ENCODE assay signal across 25 mouse cellular contexts in the genomic region with DNA sequence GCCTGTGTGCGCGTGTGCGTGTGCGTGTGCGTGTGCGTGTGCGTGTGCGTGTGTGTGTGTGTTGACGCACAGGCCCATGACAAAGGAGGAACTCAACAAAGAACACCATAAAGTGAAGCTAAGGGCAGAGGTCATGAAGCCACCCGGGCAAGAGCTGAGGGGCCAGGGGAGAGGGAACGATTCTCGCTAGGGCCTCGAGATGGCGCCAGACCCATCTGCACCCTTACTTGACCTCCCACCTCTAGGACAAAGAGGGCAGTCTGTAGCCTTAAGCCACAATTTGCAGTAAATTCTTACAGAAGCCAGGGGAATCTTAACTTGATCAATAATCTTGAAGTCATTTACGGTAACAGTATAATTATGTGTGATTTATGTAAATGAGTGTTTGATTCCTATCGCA. TPM values are rescaled to one million over a fixed set of nuclear protein-coding genes. Genes with fewer than 3 reads are reported as not detected.
DNase-seq lines count a peak whose midpoint lies in the region; ATAC-seq and TF ChIP-seq lines count a peak whose summit lies in the region.
"Had no signal": no experiment of that assay in that cellular context is flagged by ENCODE, and none has a peak within 500 bp of the region (broad histone marks: within the 10 kb centered on the region; RNA-seq: fewer than 3 reads in every experiment).

No protein-coding gene starts in this region.

- TF ChIP-seq CTCF in intestine, postnatal 0 days (IDR thresholded peaks at IDR 0.05; ENCODE audit: low read depth), result peak; percentile 38
- TF ChIP-seq CTCF in lung, embryonic 14.5 days (IDR thresholded peaks at IDR 0.05; ENCODE audit: low read depth), result peak; percentile 30; the same call in 1 of the 2 replicates

- no peaks in the 10 kb centered on the region for H3K9me3 ChIP-seq in intestine, postnatal 0 days (ENCODE audit: control insufficient read depth)
- no peaks in the 10 kb centered on the region for H3K9me3 ChIP-seq in intestine, embryonic 16.5 days (ENCODE audit: control insufficient read depth, low read length)
- H3K9me3 ChIP-seq in lung, embryonic 14.5 days (ENCODE audit: low read depth, low read length), result no peaks in the 10 kb centered on the region
- H3K9me3 ChIP-seq in midbrain, embryonic 15.5 days, result no peaks in the 10 kb centered on the region
- H3K9me3 ChIP-seq: embryonic facial prominence, embryonic 10.5 days; heart, embryonic 15.5 days; intestine, embryonic 15.5 days; kidney, embryonic 15.5 days; limb, embryonic 13.5 days; lung, embryonic 15.5 days had no signal

- H3K36me3 ChIP-seq in intestine, postnatal 0 days (ENCODE audit: control insufficient read depth, insufficient read depth), result no peaks in the 10 kb centered on the region
- no peaks in the 10 kb centered on the region for H3K36me3 ChIP-seq in intestine, embryonic 16.5 days (ENCODE audit: control insufficient read depth, insufficient read depth, low read length)
- no peaks in the 10 kb centered on the region for H3K36me3 ChIP-seq in lung, embryonic 14.5 days (ENCODE audit: insufficient read depth)
- H3K36me3 ChIP-seq in midbrain, embryonic 15.5 days (replicated peaks), result no peaks in the 10 kb centered on the region
- H3K36me3 ChIP-seq: embryonic facial prominence, embryonic 10.5 days; heart, embryonic 15.5 days; intestine, embryonic 15.5 days; kidney, embryonic 15.5 days; limb, embryonic 13.5 days; lung, embryonic 15.5 days had no signal

- no peaks in the 10 kb centered on the region for H3K27me3 ChIP-seq in intestine, postnatal 0 days (replicated peaks; ENCODE audit: control insufficient read depth, insufficient read depth, low read length)
- H3K27me3 ChIP-seq in intestine, embryonic 16.5 days (replicated peaks; ENCODE audit: control insufficient read depth, insufficient read depth, low read length), result no peaks in the 10 kb centered on the region
- no peaks in the 10 kb centered on the region for H3K27me3 ChIP-seq in lung, embryonic 14.5 days (ENCODE audit: insufficient read depth, low read length)
- H3K27me3 ChIP-seq in midbrain, embryonic 15.5 days (replicated peaks), result no peaks in the 10 kb centered on the region
- H3K27me3 ChIP-seq: heart, embryonic 15.5 days; lung, embryonic 15.5 days had no signal

- H3K9ac ChIP-seq in intestine, postnatal 0 days (ENCODE audit: low read depth, low read length), result no peak overlapping the region
- no peak overlapping the region for H3K9ac ChIP-seq in intestine, embryonic 16.5 days (ENCODE audit: low read depth, low read length)
- H3K9ac ChIP-seq in lung, embryonic 14.5 days, result no peak overlapping the region
- no peak overlapping the region for H3K9ac ChIP-seq in midbrain, embryonic 15.5 days
- H3K9ac ChIP-seq: heart, embryonic 15.5 days; hindbrain, embryonic 14.5 days; intestine, embryonic 15.5 days; kidney, embryonic 15.5 days; limb, embryonic 13.5 days; lung, embryonic 15.5 days had no signal

- H3K4me2 ChIP-seq in intestine, postnatal 0 days (replicated peaks; ENCODE audit: low read depth), result no peak overlapping the region
- no peak overlapping the region for H3K4me2 ChIP-seq in intestine, embryonic 16.5 days (ENCODE audit: low read depth, low read length)
- H3K4me2 ChIP-seq in lung, embryonic 14.5 days, result no peak overlapping the region
- H3K4me2 ChIP-seq in midbrain, embryonic 15.5 days, result no peak overlapping the region
- H3K4me2 ChIP-seq: heart, embryonic 15.5 days; hindbrain, embryonic 14.5 days; intestine, embryonic 15.5 days; kidney, embryonic 15.5 days; limb, embryonic 13.5 days; lung, embryonic 15.5 days; midbrain, embryonic 11.5 days had no signal

- no peak overlapping the region for H3K4me3 ChIP-seq in intestine, postnatal 0 days (ENCODE audit: low read depth, low read length)
- no peak overlapping the region for H3K4me3 ChIP-seq in intestine, embryonic 16.5 days (ENCODE audit: low read length)
- no peak overlapping the region for H3K4me3 ChIP-seq in lung, embryonic 14.5 days (ENCODE audit: low read depth, low read length)
- H3K4me3 ChIP-seq in midbrain, embryonic 15.5 days, result no peak overlapping the region
- H3K4me3 ChIP-seq: embryonic facial prominence, embryonic 10.5 days; heart, embryonic 15.5 days; intestine, embryonic 15.5 days; kidney, embryonic 15.5 days; limb, embryonic 13.5 days; lung, embryonic 15.5 days had no signal

- no peak for ATAC-seq in intestine, postnatal 0 days
- ATAC-seq in intestine, embryonic 16.5 days, result no peak
- ATAC-seq in lung, embryonic 14.5 days (ENCODE audit: insufficient read depth), result no peak
- no peak for ATAC-seq in midbrain, embryonic 15.5 days (replicated peaks)
- ATAC-seq in frontal cortex, adult (ENCODE audit: low TSS enrichment), result no peak
- ATAC-seq: activated CD4-positive, CD25-positive, alpha-beta regulatory T cell, adult 4 months; forebrain, embryonic 16.5 days; intestine, embryonic 15.5 days had no signal

- 68% methylated on average over 16 of the region's 16 CpGs for WGBS in intestine, postnatal 0 days
- WGBS in intestine, embryonic 16.5 days, result 64% methylated on average over 16 of the region's 16 CpGs
- WGBS in lung, embryonic 14.5 days, result 63% methylated on average over 16 of the region's 16 CpGs
- WGBS in midbrain, embryonic 15.5 days, result 60% methylated on average over 16 of the region's 16 CpGs

- no peak overlapping the region for H3K27ac ChIP-seq in intestine, postnatal 0 days (ENCODE audit: low read depth, low read length)
- H3K27ac ChIP-seq in intestine, embryonic 16.5 days (ENCODE audit: low read length), result no peak overlapping the region
- no peak overlapping the region for H3K27ac ChIP-seq in lung, embryonic 14.5 days (ENCODE audit: low read depth)
- H3K27ac ChIP-seq in midbrain, embryonic 15.5 days, result no peak overlapping the region
- H3K27ac ChIP-seq: embryonic facial prominence, embryonic 10.5 days; heart, embryonic 15.5 days; hindbrain, embryonic 14.5 days; intestine, embryonic 15.5 days; kidney, embryonic 15.5 days; limb, embryonic 13.5 days had no signal

- no peak for DNase-seq in lung, embryonic 14.5 days
- no peak for DNase-seq in lung, adult 18-20 months
- peak; percentile 26 for DNase-seq in ES-CJ7 (ENCODE audit: low read depth, low spot score)
- DNase-seq in embryo, embryonic 10.5 days (ENCODE audit: low spot score), result peak; percentile 50
- DNase-seq: adrenal gland, adult 8-10 months; B cell, adult 2 months; cerebellum, adult 18-20 months; cerebellum, postnatal 14 days; gastrocnemius, postnatal 25 days; heart, postnatal 4 days; kidney, postnatal 4 days had no signal

- no peaks in the 10 kb centered on the region for H3K4me1 ChIP-seq in intestine, postnatal 0 days (replicated peaks; ENCODE audit: control insufficient read depth, insufficient read depth, low read length)
- no peaks in the 10 kb centered on the region for H3K4me1 ChIP-seq in intestine, embryonic 16.5 days (ENCODE audit: control insufficient read depth, insufficient read depth, low read length)
- no peaks in the 10 kb centered on the region for H3K4me1 ChIP-seq in lung, embryonic 14.5 days (ENCODE audit: insufficient read depth)
- H3K4me1 ChIP-seq in midbrain, embryonic 15.5 days, result no peaks in the 10 kb centered on the region
- H3K4me1 ChIP-seq: heart, embryonic 15.5 days; intestine, embryonic 15.5 days; kidney, embryonic 15.5 days; limb, embryonic 13.5 days had no signal

RNA-seq across cellular contexts. Expression of gene Irx2, which starts 19.9 kb away (rescaled TPM):
- polyA plus RNA-seq in intestine, postnatal 0 days (2015; fragmentation: Nextera tagmentation; extraction: Ambion mirVana), result 0.14 TPM in 1 of 2 replicates, not detected in the other
- not detected in 2 replicates for polyA plus RNA-seq in intestine, embryonic 16.5 days (2015; fragmentation: Nextera tagmentation; extraction: Ambion mirVana)
- 32.5 and 38.7 TPM in 2 replicates for polyA plus RNA-seq in lung, embryonic 14.5 days (2014; fragmentation: Nextera tagmentation; extraction: Ambion mirVana)
- polyA plus RNA-seq in midbrain, embryonic 15.5 days (2015; fragmentation: Nextera tagmentation; extraction: Ambion mirVana), result 41.5 and 52.6 TPM in 2 replicates
- polyA plus RNA-seq: activated CD4-positive, CD25-positive, alpha-beta regulatory T cell, adult 4 months had no signal

Comparison
In these comparisons a context has a peak if more than half of its experiments do, and no peak if none do; other contexts are left out.
1. DNase-seq: peak in ES-CJ7 (single experiment) and embryo, embryonic 10.5 days (single experiment); none in lung, embryonic 14.5 days (single experiment) and lung, adult 18-20 months (0 of 2).
2. RNA of gene Irx2, which starts 19.9 kb away (polyA plus RNA-seq): 41.5 to 52.6 TPM in midbrain, embryonic 15.5 days and 32.5 to 38.7 TPM in lung, embryonic 14.5 days; 0.14 TPM in intestine, postnatal 0 days and not detected in intestine, embryonic 16.5 days; every median in the first group is over 10 times any median in the second.